Mouse (Mus musculus) megakaryocyte, adult 5-6 weeks (primary cell): ENCODE results near the gene Il34. TPM values are rescaled to one million over a fixed set of nuclear protein-coding genes. Genes with fewer than 3 reads are reported as not detected.

Source experiments
- ATAC-seq: 2 replicates; pipeline ENCODE4 v1.8.0; 2016; ENCODE audit warnings: mild to moderate bottlenecking, inconsistent platforms; ENCODE audit not compliant: poor library complexity, severe bottlenecking
- total RNA-seq, 2 experiments: library from RNA; stranded (forward) in 1 of 2; stranded (reverse) in 1 of 2; fragments of 153-499, 151-499 nt in 1 of 2; fragments of 221-1000, 200-1000 nt in 1 of 2; gene quantifications; 2 replicates each; pipeline versions ENCODE4 v1.2.3 to v1.2.4; 2015 to 2017

The Il34 gene
- total RNA-seq, 2 experiments from 2014 or later, result not detected

GRCm38 (mm10) chr8:110714827-110715519, 90.8 kb downstream of the Il34 start:
- no peak for ATAC-seq

- no peak for ATAC-seq
Observed at GRCm38 (mm10) chr8:110713073-110713472, 92.7 kb downstream of the Il34 start.

- ATAC-seq, result no peak
Observed at GRCm38 (mm10) chr8:110711271-110711934, 94.3 kb downstream of the Il34 start.

- ATAC-seq, result no peak
Observed at GRCm38 (mm10) chr8:110710593-110710992, 95.1 kb downstream of the Il34 start.

GRCm38 (mm10) chr8:110708429-110708828, 97.3 kb downstream of the Il34 start:
- ATAC-seq, result no peak

- ATAC-seq, result no peak
Observed at GRCm38 (mm10) chr8:110706288-110706870, 99.3 kb downstream of the Il34 start.

- no peak for ATAC-seq
Observed at GRCm38 (mm10) chr8:110705391-110706287, 100.1 kb downstream of the Il34 start.

- ATAC-seq, result no peak
Observed at GRCm38 (mm10) chr8:110704103-110704502, 101.6 kb downstream of the Il34 start.

- no peak for ATAC-seq
Observed at GRCm38 (mm10) chr8:110703460-110704061, 102.2 kb downstream of the Il34 start.

- ATAC-seq, result no peak
Observed at GRCm38 (mm10) chr8:110702636-110703459, 102.9 kb downstream of the Il34 start.

GRCm38 (mm10) chr8:110700561-110700960, 105.2 kb downstream of the Il34 start:
- no peak for ATAC-seq

GRCm38 (mm10) chr8:110699501-110699900, 106.2 kb downstream of the Il34 start:
- no peak for ATAC-seq

GRCm38 (mm10) chr8:110698098-110698497, 107.6 kb downstream of the Il34 start:
- ATAC-seq, result no peak

- ATAC-seq, result no peak
Observed at GRCm38 (mm10) chr8:110697571-110697970, 108.2 kb downstream of the Il34 start.

- no peak for ATAC-seq
Observed at GRCm38 (mm10) chr8:110696051-110696450, 109.7 kb downstream of the Il34 start.

GRCm38 (mm10) chr8:110695431-110695830, 110.3 kb downstream of the Il34 start:
- no peak for ATAC-seq

- no peak for ATAC-seq
Observed at GRCm38 (mm10) chr8:110694826-110695225, 110.9 kb downstream of the Il34 start.

- ATAC-seq, result no peak
Observed at GRCm38 (mm10) chr8:110694226-110694625, 111.5 kb downstream of the Il34 start.
